Mouse (Mus musculus): ENCODE results near the gene Gm26620. TPM values are rescaled to one million over a fixed set of nuclear protein-coding genes. Genes with fewer than 3 reads are reported as not detected.

Gm26620 gene
- 4.2 and 5.7 TPM in 2 replicates for total RNA-seq (2012; rRNA removed)
- total RNA-seq (2014; rRNA removed) = 0.52 and 0.99 TPM in 2 replicates
- 1.2 and 1.9 TPM in 2 replicates for polyA plus RNA-seq (2012; ENCODE audit: insufficient read length, low read depth)

DNA sequence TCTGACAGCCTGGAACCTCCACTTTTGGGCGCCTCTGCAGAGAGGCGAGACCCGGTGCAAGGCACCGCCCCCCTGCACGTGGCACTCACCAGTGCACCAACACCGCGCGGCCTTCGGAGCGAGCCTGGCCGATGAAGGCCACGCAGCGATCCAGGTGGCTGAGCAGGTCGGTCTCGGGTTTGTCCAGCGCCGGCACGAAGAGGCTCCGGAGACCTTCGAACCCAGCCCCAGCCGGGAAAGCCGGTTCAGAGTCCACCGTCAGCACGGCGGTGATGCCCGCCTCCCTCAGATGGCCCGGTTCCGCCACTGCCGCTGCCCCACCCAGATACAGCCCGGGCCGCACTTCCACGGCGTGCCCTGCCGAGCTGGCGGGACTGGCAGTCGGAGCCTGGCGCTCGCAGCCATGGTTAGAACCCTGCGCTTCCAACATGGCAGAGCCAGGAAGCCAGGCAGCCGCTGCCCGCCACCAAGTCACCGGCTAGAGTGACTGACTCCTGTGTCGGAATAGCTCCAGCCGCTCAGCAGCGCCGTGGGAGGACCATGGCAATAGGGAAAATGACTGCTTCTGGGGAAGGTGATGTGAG, at the start of gene Gm26620, which contains the start of gene Dusp12:
TSS of gene Gm26620 (plus strand) at position 88 of the 584 bp plus-strand sequence.
TSS of gene Dusp12 (minus strand) at position 563 of the 584 bp plus-strand sequence.
- Histone ChIP-seq H3K9me3 (replicated peaks; ENCODE audit: low read length) (no peaks in the 10 kb centered on the region), H3K36me3 (replicated peaks in 1 of 2; ENCODE audit: control insufficient read depth in 1 of 2, insufficient read depth in 1 of 2, low read length in 1 of 2) (peaks cover 13 to 29% of the 10 kb centered on the region in 2 experiments), H3K4me1 (ENCODE audit: control insufficient read depth in 1 of 2, insufficient read depth in 2 of 2) (peaks cover 7 to 26% of the 10 kb centered on the region in 2 experiments), H3K4me2 (ENCODE audit: insufficient read depth, low read depth, poor library complexity, severe bottlenecking) (peak within 1 kb of the TSS; percentile 96), H3K27ac (ENCODE audit: insufficient read depth, low read depth) (peak within 1 kb of the TSS; percentile 41), H3K9ac (ENCODE audit: insufficient read depth, low read depth) (peak within 1 kb of the TSS; percentile 83), H3K4me3 (replicated peaks in 1 of 3; ENCODE audit: low read depth in 2 of 3, low read length in 2 of 3, poor library complexity in 1 of 3) (peak within 1 kb of the TSS; percentile 62 to 99 (median 94)), H3K79me2 (replicated peaks; ENCODE audit: control insufficient read depth, extremely low read depth, insufficient read depth, poor library complexity, severe bottlenecking) (peaks cover 32% of the 10 kb centered on the region), H3K27me3 (replicated peaks) (no peaks in the 10 kb centered on the region)
- DNase-seq (ENCODE audit: extremely low read depth) = peak; percentile 91
- TF ChIP-seq MEF2A (IDR thresholded peaks at IDR 0.05; ENCODE audit: borderline replicate concordance, low read depth, low read length) = peak; percentile 79; the same call in 1 of the 2 replicates
- TF ChIP-seq ZNF384 (IDR thresholded peaks at IDR 0.05; ENCODE audit: low read depth, low read length) = no peak
- TF ChIP-seq MXI1 (IDR thresholded peaks at IDR 0.05; ENCODE audit: low read depth, low read length) = peak; percentile 99
- TF ChIP-seq POLR2A (IDR thresholded peaks at IDR 0.05; ENCODE audit: low read depth, low read length) = peak; percentile 75
- peak; percentile 55; the same call in 1 of the 2 replicates for TF ChIP-seq POLR2AphosphoS2 (IDR thresholded peaks at IDR 0.05; ENCODE audit: low read depth, low read length)
- peak; percentile 89 for TF ChIP-seq BHLHE40 (IDR thresholded peaks at IDR 0.05; ENCODE audit: low read depth, low read length)
- no peak for TF ChIP-seq CHD1 (IDR thresholded peaks at IDR 0.05; ENCODE audit: low read depth, low read length)
- TF ChIP-seq SMC3 (IDR thresholded peaks at IDR 0.05; ENCODE audit: low read depth, low read length) = no peak
- TF ChIP-seq TCF12 (IDR thresholded peaks at IDR 0.05; ENCODE audit: low read depth, low read length) = peak; percentile 91
- TF ChIP-seq NRF1 (IDR thresholded peaks at IDR 0.05; ENCODE audit: low read depth, low read length) = peak; percentile 61; the same call in 1 of the 2 replicates
- peak; percentile 6; the same call in 1 of the 2 replicates for TF ChIP-seq USF1 (IDR thresholded peaks at IDR 0.05; ENCODE audit: low read depth, low read length)
- TF ChIP-seq ZKSCAN1 (IDR thresholded peaks at IDR 0.05; ENCODE audit: borderline replicate concordance, low read depth, low read length) = no peak
- TF ChIP-seq GABPA (IDR thresholded peaks at IDR 0.05; ENCODE audit: insufficient replicate concordance, low read depth, low read length) = peak; percentile 71
- no peak for TF ChIP-seq MAFK (IDR thresholded peaks at IDR 0.05; ENCODE audit: insufficient replicate concordance, low read length)
- TF ChIP-seq UBTF (IDR thresholded peaks at IDR 0.05; ENCODE audit: low read depth, low read length) = peak; percentile 41; the same call in 1 of the 2 replicates
- TF ChIP-seq JUND (conservative IDR thresholded peaks at IDR 0.05; ENCODE audit: low read depth, low read length) = no peak
- TF ChIP-seq EP300 (IDR thresholded peaks at IDR 0.05; ENCODE audit: low read length) = no peak
- no peak for TF ChIP-seq CHD2 (IDR thresholded peaks at IDR 0.05; ENCODE audit: low read length)
- peak; percentile 93 for TF ChIP-seq SIN3A (IDR thresholded peaks at IDR 0.05; ENCODE audit: low read length)
- TF ChIP-seq USF2 (conservative IDR thresholded peaks at IDR 0.05; ENCODE audit: low read depth, low read length) = no peak
- no peak; the same call in 1 of the 2 replicates for TF ChIP-seq MYC (IDR thresholded peaks at IDR 0.05; ENCODE audit: low read depth, low read length)
- TF ChIP-seq NELFE (IDR thresholded peaks at IDR 0.05; ENCODE audit: low read depth, low read length) = peak; percentile 66
- peak; percentile 40; the same call in 1 of the 2 replicates for TF ChIP-seq IRF4 (IDR thresholded peaks at IDR 0.05; ENCODE audit: low read depth, low read length)
- TF ChIP-seq ELF1 (IDR thresholded peaks at IDR 0.05; ENCODE audit: low read depth, low read length) = peak; percentile 82
- no peak for TF ChIP-seq RAD21 (IDR thresholded peaks at IDR 0.05; ENCODE audit: low read depth, low read length)
- no peak for TF ChIP-seq JUN (IDR thresholded peaks at IDR 0.05; ENCODE audit: insufficient read depth, low read depth, low read length)
- peak; percentile 42; the same call in 1 of the 2 replicates for TF ChIP-seq ETS1 (conservative IDR thresholded peaks at IDR 0.05; ENCODE audit: low read depth, low read length)
- TF ChIP-seq TBP (conservative IDR thresholded peaks at IDR 0.05; ENCODE audit: low read depth, low read length) = peak; percentile 87
- peak; percentile 71; the same call in 1 of the 2 replicates for TF ChIP-seq KAT2A (IDR thresholded peaks at IDR 0.05; ENCODE audit: insufficient replicate concordance, low read length)
- TF ChIP-seq ZMIZ1 (IDR thresholded peaks at IDR 0.05; ENCODE audit: low read depth, low read length) = peak; percentile 83
- TF ChIP-seq E2F4 (IDR thresholded peaks at IDR 0.05; ENCODE audit: insufficient replicate concordance, low read depth, low read length) = no peak
- peak; percentile 85 for TF ChIP-seq HCFC1 (IDR thresholded peaks at IDR 0.05; ENCODE audit: low read depth, low read length)
- peak in 1 of 2 experiments; percentile 79; a peak in 2 of 4 replicates for TF ChIP-seq CTCF (conservative IDR thresholded peaks at IDR 0.05 in 1 of 2, IDR thresholded peaks at IDR 0.05 in 1 of 2; ENCODE audit: low read depth in 2 of 2, low read length in 2 of 2)
- no peak for TF ChIP-seq ZC3H11A (IDR thresholded peaks at IDR 0.05; ENCODE audit: low read depth, low read length)
- no peak for TF ChIP-seq RCOR1 (conservative IDR thresholded peaks at IDR 0.05; ENCODE audit: low read depth, low read length)
- TF ChIP-seq MAX (IDR thresholded peaks at IDR 0.05; ENCODE audit: low read length) = peak; percentile 62; the same call in 1 of the 2 replicates
- TF ChIP-seq MAZ (IDR thresholded peaks at IDR 0.05; ENCODE audit: low read depth, low read length) = 0 out of 2 replicates have a peak, but pooled peaks have one; percentile 4
- no peak for TF ChIP-seq PAX5 (IDR thresholded peaks at IDR 0.05; ENCODE audit: low read length)
- in situ Hi-C loops (cut with MboI; ENCODE audit: low pct_ligation_motif_present, low pct_unique_long_range_greater_than_20kb, low sequenced_read_pairs) (no loop called here), dilution Hi-C loops (cut with MboI; ENCODE audit: extremely low pct_ligation_motif_present, extremely low pct_unique_long_range_greater_than_20kb, low sequenced_read_pairs) (no loop called here)

All from CH12.LX (cell line).